Mouse (Mus musculus) CD8-positive naive resting alpha-beta T cell, adult 2 months (primary cell): ENCODE results near the gene Lnpk.

Experiments
- DNase-seq, 2 experiments: peaks; one replicate each; pipeline ENCODE4 v3.0.0; 2022; ENCODE audit warnings: low read depth in 2 of 2, low spot score in 2 of 2

The Lnpk gene

DNA sequence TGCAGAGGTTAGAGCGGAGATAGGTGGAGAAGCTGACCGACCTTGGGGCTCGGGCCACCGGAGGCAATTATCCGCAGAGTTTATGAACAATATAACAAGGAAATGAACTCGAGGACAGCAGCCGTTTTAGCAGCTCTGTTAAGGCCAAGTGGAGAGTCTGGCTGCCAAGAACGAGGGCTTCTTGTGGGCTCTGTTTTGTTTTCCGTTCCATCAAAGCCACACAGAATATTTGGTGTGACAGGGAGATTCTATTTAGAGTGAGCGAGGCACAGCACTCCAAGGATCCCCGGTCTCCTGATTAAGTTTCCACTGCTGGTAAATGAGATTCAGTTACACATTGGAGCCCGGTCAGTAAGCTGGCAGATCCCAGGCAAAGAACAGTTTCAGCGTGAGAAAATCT lies 87.8 kb downstream of the Lnpk start:
- no peak for DNase-seq

DNA sequence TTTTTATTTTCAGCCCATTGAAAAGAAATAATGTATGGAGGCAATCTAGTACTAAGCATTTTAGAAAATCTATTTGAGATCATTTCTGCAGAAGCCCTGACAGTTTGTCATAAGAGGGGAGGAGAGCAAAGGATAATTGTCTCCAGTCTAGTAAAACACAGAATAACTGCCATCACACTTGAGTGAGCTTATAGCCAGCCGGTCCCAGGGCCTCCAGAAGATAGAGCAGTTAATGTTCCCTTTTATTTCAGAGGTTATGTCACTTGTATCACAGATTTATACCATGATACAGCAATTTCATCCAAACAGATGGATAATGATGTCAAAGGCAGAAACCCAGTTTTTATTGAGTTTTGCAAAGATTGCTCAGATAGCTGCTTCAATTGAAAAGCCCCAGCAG lies 89.0 kb downstream of the Lnpk start:
- no peak for DNase-seq

DNA sequence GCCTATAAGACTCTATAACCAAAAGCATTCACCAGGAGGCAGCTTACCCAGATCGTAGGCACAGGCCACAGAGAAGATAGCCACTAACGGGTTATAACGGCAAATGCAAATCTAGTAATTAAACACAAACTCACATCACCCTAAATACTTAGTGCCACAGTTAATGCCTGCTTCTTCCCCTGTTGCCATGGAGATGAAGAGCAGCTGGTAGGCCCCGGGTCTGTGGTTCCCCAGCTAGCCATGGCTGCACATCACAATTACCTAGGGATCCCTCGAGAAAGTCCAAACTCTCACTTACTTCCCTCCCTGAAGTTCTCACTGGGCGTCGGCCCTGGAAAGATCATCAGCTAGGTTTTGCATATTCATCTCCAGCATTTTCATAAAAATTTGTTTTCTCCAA lies 90.8 kb downstream of the Lnpk start:
- no peak for DNase-seq

DNA sequence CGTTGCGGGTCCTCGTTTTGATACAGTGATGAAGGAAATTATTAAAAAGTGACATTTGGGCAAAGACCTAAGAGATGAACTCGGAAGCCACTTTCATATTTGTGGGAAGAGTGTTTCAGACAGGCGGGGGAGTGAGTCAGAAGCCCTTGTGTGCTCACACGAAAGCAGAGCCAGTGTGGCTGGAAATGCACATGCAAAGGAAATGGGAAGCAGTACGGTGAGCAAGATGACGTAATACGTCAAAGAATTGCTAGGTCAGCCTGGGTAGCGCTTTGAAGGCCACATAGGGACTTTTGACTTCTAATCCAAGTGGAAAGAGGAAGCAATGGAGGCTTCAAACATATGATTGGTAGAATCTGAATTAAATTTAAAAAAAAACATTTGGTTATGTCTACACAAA lies 96.6 kb downstream of the Lnpk start:
- no peak for DNase-seq

DNA sequence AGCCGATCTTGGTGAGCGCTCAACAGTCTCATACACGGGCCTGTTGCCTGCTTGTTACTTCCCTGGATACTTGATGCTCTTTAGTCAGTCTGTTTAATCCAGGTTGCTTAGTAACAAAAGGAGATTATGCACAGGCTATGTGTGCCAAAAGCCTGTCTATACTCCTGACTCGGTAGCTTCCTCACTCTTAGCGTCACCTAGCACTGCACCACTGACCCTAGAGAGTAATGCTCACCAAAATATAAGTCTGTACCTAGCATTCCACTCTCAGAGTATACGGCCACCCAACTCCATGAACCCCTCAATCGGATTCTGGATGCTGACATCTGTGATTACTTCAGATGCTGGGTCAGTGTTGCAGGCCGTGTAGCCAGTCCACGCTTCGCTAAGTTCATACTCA lies 97.1 kb downstream of the Lnpk start:
- DNase-seq, result no peak
